Mouse (Mus musculus): Measurements from ENCODE around the gene 4933417A18Rik.
"Not testable (repeated sequence)": the region's sequence is repeated elsewhere in the genome, so short reads cannot be mapped to it uniquely, and the experiment has no call there.

DNA sequence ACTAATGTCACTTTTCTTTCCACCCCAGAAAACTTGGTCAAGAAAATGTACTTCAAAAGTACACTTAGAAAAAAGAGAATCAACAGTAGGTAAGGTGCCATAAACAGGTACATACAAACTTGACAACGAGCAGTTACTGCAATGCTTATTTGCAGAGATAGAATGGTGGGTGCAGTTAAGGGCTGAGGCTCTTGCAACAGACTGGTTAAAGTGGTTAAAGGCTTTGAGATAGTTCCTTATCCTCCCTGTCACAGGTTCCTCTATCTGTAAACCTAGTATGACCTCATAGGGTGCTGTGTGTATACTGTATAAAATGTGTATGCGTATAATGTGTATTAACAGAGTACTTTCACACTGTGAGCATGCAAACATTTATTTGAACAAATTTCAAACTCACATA lies 27.2 kb downstream of the 4933417A18Rik start:
- TF ChIP-seq CTCF, EP300 (IDR thresholded peaks at IDR 0.05; ENCODE audit: low read depth): not testable (repeated sequence)

All from heart, postnatal 0 days (tissue).